Mouse (Mus musculus) heart, adult 2 months (tissue): Measurements from ENCODE around the gene Hoxc13. TPM values are rescaled to one million over a fixed set of nuclear protein-coding genes. Genes with fewer than 3 reads are reported as not detected.

Experiments used
- DNase-seq, 2 experiments: peaks; one replicate each; pipeline ENCODE4 v3.0.0; 2021
- H3K27ac ChIP-seq: fragments of 200-600 bp; 2 replicates; pipeline ENCODE4 v1.8.1; 2022
- H3K27me3 ChIP-seq: fragments of 200-500 bp; 2 replicates; pipeline ENCODE4 v1.6.1; 2012; ENCODE audit warnings: mild to moderate bottlenecking, low read length, inconsistent platforms, mixed read lengths; ENCODE audit not compliant: control insufficient read depth, insufficient read depth
- H3K36me3 ChIP-seq: fragments of 200-500 bp; 2 replicates; pipeline ENCODE4 v1.6.1; 2012; ENCODE audit warnings: low read length, inconsistent platforms; ENCODE audit not compliant: control insufficient read depth, insufficient read depth
- H3K4me1 ChIP-seq: fragments of 200-500 bp; 2 replicates; pipeline ENCODE4 v1.6.1; 2011; ENCODE audit warnings: low read length; ENCODE audit not compliant: control insufficient read depth, insufficient read depth
- H3K4me3 ChIP-seq: fragments of 200-600 bp; 2 replicates; pipeline ENCODE4 v1.8.1; 2022
- H3K79me2 ChIP-seq: fragments of 200-500 bp; replicated peaks from 2 replicates; pipeline ENCODE4 v1.6.1; 2012; ENCODE audit warnings: mild to moderate bottlenecking, inconsistent platforms, low read length, moderate library complexity, mixed read lengths; ENCODE audit not compliant: control insufficient read depth, insufficient read depth
- H3K9ac ChIP-seq: fragments of 200-500 bp; 2 replicates; pipeline ENCODE4 v1.6.1; 2012; ENCODE audit warnings: low read depth, mild to moderate bottlenecking, control low read depth, inconsistent platforms, low read length, mixed read lengths
- CTCF ChIP-seq: fragments of 200-600 bp; IDR thresholded peaks from 2 replicates; pipeline ENCODE4 v1.8.1; 2022; ENCODE audit warnings: antibody characterized with exemption, mild to moderate bottlenecking, moderate library complexity
- EP300 ChIP-seq: fragments of 200-500 bp; IDR thresholded peaks from 2 replicates; pipeline ENCODE4 v1.6.1; 2011; ENCODE audit warnings: low read depth, low read length, control low read depth; ENCODE audit not compliant: insufficient read depth
- POLR2A ChIP-seq: fragments of 200-500 bp; IDR thresholded peaks from 2 replicates; pipeline ENCODE4 v1.6.1; 2011; ENCODE audit warnings: mild to moderate bottlenecking, low read depth, low read length, control low read depth; ENCODE audit not compliant: insufficient read depth
- WGBS: fragments of 180-500 bp; shearing (Covaris S2); methylation state at CpG from one replicate; pipeline ENCODE4 v1.1.7; 2018; 5-methylcytosine and 5-hydroxymethylcytosine counted together
- intact Hi-C: fragments of 180-260 bp; cut with DNase I; formaldehyde crosslinking; loops from one replicate; pipeline ENCODE4 v1.15.1; 2025
- microRNA-seq, 2 experiments: library from miRNA; unstranded; fragments of <30 nt; microRNA quantifications; one replicate each; pipeline ENCODE4 v1.2.0; 2021
- polyA plus RNA-seq: library from polyadenylated mRNA; depleted of rRNA; stranded (reverse); fragments of >200 nt; gene quantifications from 2 replicates; pipeline ENCODE4 v1.2.3, GENCODE M21; 2012; rRNA removed
- total RNA-seq, 2 experiments: library from RNA; stranded (reverse); gene quantifications; 2 replicates each; pipeline ENCODE4 v1.2.3; 2021

The Hoxc13 gene
- total and polyA plus RNA-seq, 3 experiments, result not detected

GRCm38 (mm10) chr15:102976631-102977422 lies 55.9 kb downstream of the Hoxc13 start:
- WGBS, result 3% methylated on average over 37 of the region's 37 CpGs

DNA sequence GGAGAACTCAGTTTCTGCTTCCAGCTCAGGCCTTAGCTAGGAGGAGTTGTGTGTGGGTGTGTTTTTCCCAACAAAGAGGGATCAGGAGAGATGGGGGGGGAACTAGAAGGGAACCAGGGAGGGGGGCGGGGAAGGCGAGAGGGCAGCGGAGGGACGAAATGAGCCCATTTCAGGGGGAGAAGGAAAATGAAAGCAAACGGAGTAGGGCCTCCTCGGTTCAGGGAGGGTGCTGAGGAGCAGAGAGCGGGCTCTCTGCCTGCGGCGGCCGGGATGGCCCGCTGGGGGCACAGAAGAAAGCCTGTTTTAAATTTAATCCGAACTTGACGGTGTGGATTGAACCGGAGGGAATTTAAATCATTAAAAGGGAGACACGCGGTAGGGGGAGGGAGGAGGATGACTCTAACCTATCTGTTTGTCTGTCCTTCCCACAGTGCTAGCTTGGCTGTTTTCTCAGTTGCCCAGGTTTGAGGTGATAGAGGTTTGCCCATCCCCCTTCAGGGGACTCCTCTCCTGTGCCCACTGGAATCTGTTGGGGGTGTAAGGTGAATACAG lies 56.6 kb downstream of the Hoxc13 start:
- intact Hi-C loops, result no loop called here
- Histone ChIP-seq H3K4me3 (peak overlapping the region; percentile 40), H3K36me3 (no peaks in the 10 kb centered on the region), H3K4me1 (no peaks in the 10 kb centered on the region), H3K27me3 (peaks cover 34% of the 10 kb centered on the region), H3K9ac (no peak overlapping the region), H3K79me2 (no peaks in the 10 kb centered on the region), H3K27ac (no peak overlapping the region)
- no peak for TF ChIP-seq POLR2A
- WGBS, result 9% methylated on average over 16 of the region's 16 CpGs
- DNase-seq, result no peak

More at GRCm38 (mm10) chr15:102976631-102977422, 55.9 kb downstream of the Hoxc13 start:
- Histone ChIP-seq H3K79me2 (no peaks in the 10 kb centered on the region), H3K4me1 (no peaks in the 10 kb centered on the region), H3K27me3 (peaks cover 33% of the 10 kb centered on the region), H3K27ac (no peak overlapping the region), H3K9ac (no peak overlapping the region), H3K36me3 (no peaks in the 10 kb centered on the region), H3K4me3 (peak overlapping the region; percentile 40)
- no peak for TF ChIP-seq EP300
- TF ChIP-seq CTCF, result no peak
- TF ChIP-seq POLR2A, result no peak
- no peak for DNase-seq
- intact Hi-C loops, result no loop called here

Small RNAs within 50 kb of the gene (microRNA-seq; reads per million reads assigned to microRNA genes)
- 1.2 to 18.0 reads per million in 2 experiments for gene Mir196a-2

Other genes with a start within 250 kb of the Hoxc13 start
- gene Atp5g2, start 248.8 kb upstream of the Hoxc13 start, total RNA-seq, result 10 to 100 TPM; 30.6 to 33.5 TPM
- 417 and 578 TPM in 2 replicates for gene Atp5g2, start 248.8 kb upstream of the Hoxc13 start, polyA plus RNA-seq
- gene Calcoco1, start 198.9 kb upstream of the Hoxc13 start, total RNA-seq, result 100 to 1,000 TPM in 1 of 2 experiments, 10 to 100 TPM in 1; 98.0 to 124 TPM
- gene Calcoco1, start 198.9 kb upstream of the Hoxc13 start, polyA plus RNA-seq, result 108 and 133 TPM in 2 replicates
- not detected for gene Hoxc12, start 15.7 kb downstream of the Hoxc13 start, total RNA-seq
- not detected in 2 replicates for gene Hoxc12, start 15.7 kb downstream of the Hoxc13 start, polyA plus RNA-seq
- gene Hoxc11, start 33.3 kb downstream of the Hoxc13 start, total RNA-seq, result not detected
- gene Hoxc11, start 33.3 kb downstream of the Hoxc13 start, polyA plus RNA-seq, result not detected in 2 replicates
- not detected for gene Hoxc10, start 45.7 kb downstream of the Hoxc13 start, total RNA-seq
- not detected in 2 replicates for gene Hoxc10, start 45.7 kb downstream of the Hoxc13 start, polyA plus RNA-seq
- gene Hoxc5, start 46.3 kb downstream of the Hoxc13 start, total RNA-seq, result not detected
- 0.20 TPM in 1 of 2 replicates, not detected in the other for gene Hoxc5, start 46.3 kb downstream of the Hoxc13 start, polyA plus RNA-seq
- not detected for gene Hoxc9, start 55.3 kb downstream of the Hoxc13 start, total RNA-seq
- not detected in 2 replicates for gene Hoxc9, start 55.3 kb downstream of the Hoxc13 start, polyA plus RNA-seq
- not detected for gene Hoxc8, start 69.5 kb downstream of the Hoxc13 start, total RNA-seq
- gene Hoxc8, start 69.5 kb downstream of the Hoxc13 start, polyA plus RNA-seq, result not detected in 2 replicates
- gene Hoxc6, start 77.2 kb downstream of the Hoxc13 start, total RNA-seq, result not detected
- not detected in 2 replicates for gene Hoxc6, start 77.2 kb downstream of the Hoxc13 start, polyA plus RNA-seq
- gene Hoxc4, start 97.8 kb downstream of the Hoxc13 start, total RNA-seq, result not detected
- 0.10 TPM in 1 of 2 replicates, not detected in the other for gene Hoxc4, start 97.8 kb downstream of the Hoxc13 start, polyA plus RNA-seq
- 10 to 100 TPM; 13.9 to 15.2 TPM for gene Smug1, start 246.0 kb downstream of the Hoxc13 start, total RNA-seq
- gene Smug1, start 246.0 kb downstream of the Hoxc13 start, polyA plus RNA-seq, result 13.3 and 13.9 TPM in 2 replicates